Mouse (Mus musculus) midbrain, embryonic 16.5 days (tissue): ENCODE results near the gene St6galnac3. TPM values are rescaled to one million over a fixed set of nuclear protein-coding genes. Genes with fewer than 3 reads are reported as not detected.
A peak's percentile ranks its signal among the peaks of the same experiment; 100 is the strongest.

Experiments used
- ATAC-seq: fragments of 200-750 bp; cut with Nextera tagmentation; 2 replicates; pipeline ENCODE4 v1.8.0; 2017; ENCODE audit warnings: moderate TSS enrichment
- H3K27ac ChIP-seq: fragments of 300-500 bp; sonication (generic); 2 replicates; pipeline ENCODE4 v1.5.1; 2014; ENCODE audit warnings: mild to moderate bottlenecking, low read length, mixed read lengths
- H3K27me3 ChIP-seq: fragments of 300-500 bp; sonication (generic); 2 replicates; pipeline ENCODE4 v1.6.1; 2014; ENCODE audit warnings: low read depth, low read length, mixed read lengths; ENCODE audit not compliant: control insufficient read depth, insufficient read depth
- H3K36me3 ChIP-seq: fragments of 300-500 bp; sonication (generic); 2 replicates; pipeline ENCODE4 v1.6.1; 2014; ENCODE audit warnings: mild to moderate bottlenecking, low read length, moderate library complexity, mixed read lengths; ENCODE audit not compliant: control insufficient read depth, insufficient read depth
- H3K4me1 ChIP-seq: fragments of 300-500 bp; sonication (generic); 2 replicates; pipeline ENCODE4 v1.6.1; 2014; ENCODE audit warnings: mild to moderate bottlenecking, low read length, mixed read lengths; ENCODE audit not compliant: control insufficient read depth, insufficient read depth
- H3K4me2 ChIP-seq: fragments of 300-500 bp; sonication (generic); 2 replicates; pipeline ENCODE4 v1.6.1; 2014; ENCODE audit warnings: mild to moderate bottlenecking, low read length, mixed read lengths
- H3K4me3 ChIP-seq: fragments of 300-500 bp; sonication (generic); 2 replicates; pipeline ENCODE4 v1.5.1; 2014; ENCODE audit warnings: low read depth, mild to moderate bottlenecking, low read length, moderate library complexity, mixed read lengths
- H3K9ac ChIP-seq: fragments of 300-500 bp; sonication (generic); 2 replicates; pipeline ENCODE4 v1.6.1; 2014; ENCODE audit warnings: low read depth, low read length, mixed read lengths
- H3K9me3 ChIP-seq: fragments of 300-500 bp; sonication (generic); replicated peaks from 2 replicates; pipeline ENCODE4 v1.6.1; 2014; ENCODE audit warnings: mild to moderate bottlenecking, low read length, mixed read lengths; ENCODE audit not compliant: control insufficient read depth, poor library complexity, severe bottlenecking
- WGBS: fragments of 180-500 bp; shearing (Covaris S2); extraction: QIAGEN DNeasy Blood & Tissue Kit; methylation state at CpG from one replicate; pipeline ENCODE4 v1.1.7; 2014; 5-methylcytosine and 5-hydroxymethylcytosine counted together
- polyA plus RNA-seq: library from polyadenylated mRNA; unstranded; fragments of >200 nt; fragmentation: Nextera tagmentation; extraction: Ambion mirVana; gene quantifications from 2 replicates; pipeline ENCODE4 v1.2.1, GENCODE M21; 2015

St6galnac3 gene
- polyA plus RNA-seq, 1 experiment from 2014 or later: 19.1 TPM

- no peak overlapping the region for H3K9ac ChIP-seq
- peak; percentile 69 for ATAC-seq
- no peaks in the 10 kb centered on the region for H3K9me3 ChIP-seq
- 39% methylated on average over 15 of the region's 15 CpGs for WGBS
- 0 out of 2 replicates have a peak overlapping the region, but pooled peaks have one; percentile 5 for H3K27ac ChIP-seq
- peaks cover 14% of the 10 kb centered on the region; the same call in 1 of the 2 replicates for H3K4me1 ChIP-seq
- H3K4me3 ChIP-seq: no peak overlapping the region
- no peak overlapping the region for H3K4me2 ChIP-seq
- H3K36me3 ChIP-seq: no peaks in the 10 kb centered on the region
- no peaks in the 10 kb centered on the region for H3K27me3 ChIP-seq
Measured at GRCm38 (mm10) chr3:153659575-153660168, 65.3 kb downstream of the St6galnac3 start.

- peak; percentile 13; the same call in 1 of the 2 replicates for ATAC-seq
- Histone ChIP-seq H3K27me3 (no peaks in the 10 kb centered on the region), H3K36me3 (no peaks in the 10 kb centered on the region), H3K4me1 (peaks cover 15% of the 10 kb centered on the region; the same call in 1 of the 2 replicates), H3K27ac (no peak overlapping the region), H3K4me3 (no peak overlapping the region), H3K4me2 (no peak overlapping the region), H3K9me3 (no peaks in the 10 kb centered on the region), H3K9ac (no peak overlapping the region)
- WGBS: 76% methylated on average over 22 of the region's 22 CpGs
Measured at GRCm38 (mm10) chr3:153658051-153658777, 66.8 kb downstream of the St6galnac3 start.

GRCm38 (mm10) chr3:153655071-153655470 lies 69.9 kb downstream of the St6galnac3 start:
- ATAC-seq: no peak

GRCm38 (mm10) chr3:153652850-153653249 lies 72.1 kb downstream of the St6galnac3 start:
- H3K4me1 ChIP-seq: peaks cover 15% of the 10 kb centered on the region
- no peak overlapping the region for H3K4me2 ChIP-seq
- H3K27me3 ChIP-seq: no peaks in the 10 kb centered on the region
- no peak overlapping the region for H3K4me3 ChIP-seq
- no peak overlapping the region for H3K9ac ChIP-seq
- no peaks in the 10 kb centered on the region for H3K9me3 ChIP-seq
- ATAC-seq: no peak
- H3K36me3 ChIP-seq: no peaks in the 10 kb centered on the region
- 74% methylated on average over 3 of the region's 3 CpGs for WGBS
- H3K27ac ChIP-seq: no peak overlapping the region

More at GRCm38 (mm10) chr3:153655071-153655470, 69.9 kb downstream of the St6galnac3 start:
- H3K4me3 ChIP-seq: no peak overlapping the region
- H3K4me1 ChIP-seq: peaks cover 13% of the 10 kb centered on the region
- WGBS: 20% methylated on average over 9 of the region's 9 CpGs
- H3K27me3 ChIP-seq: no peaks in the 10 kb centered on the region
- no peak overlapping the region for H3K27ac ChIP-seq
- H3K9ac ChIP-seq: no peak overlapping the region; the same call in 1 of the 2 replicates
- no peaks in the 10 kb centered on the region for H3K9me3 ChIP-seq
- H3K36me3 ChIP-seq: no peaks in the 10 kb centered on the region
- H3K4me2 ChIP-seq: no peak overlapping the region

- Histone ChIP-seq H3K9me3 (no peaks in the 10 kb centered on the region), H3K4me2 (no peak overlapping the region), H3K27ac (no peak overlapping the region), H3K9ac (no peak overlapping the region), H3K27me3 (no peaks in the 10 kb centered on the region), H3K36me3 (no peaks in the 10 kb centered on the region), H3K4me1 (peaks cover 15% of the 10 kb centered on the region), H3K4me3 (no peak overlapping the region)
- no peak for ATAC-seq
- 39% methylated on average over 7 of the region's 8 CpGs for WGBS
Measured at GRCm38 (mm10) chr3:153648713-153649112, 76.3 kb downstream of the St6galnac3 start.

- no peaks in the 10 kb centered on the region for H3K9me3 ChIP-seq
- H3K4me1 ChIP-seq: peaks cover 19% of the 10 kb centered on the region
- H3K9ac ChIP-seq: no peak overlapping the region
- ATAC-seq: no peak
- H3K4me2 ChIP-seq: no peak overlapping the region
- no peaks in the 10 kb centered on the region for H3K27me3 ChIP-seq
- H3K4me3 ChIP-seq: no peak overlapping the region
- no peak overlapping the region for H3K27ac ChIP-seq
- 64% methylated on average over 7 of the region's 7 CpGs for WGBS
- H3K36me3 ChIP-seq: no peaks in the 10 kb centered on the region
Measured at GRCm38 (mm10) chr3:153645803-153646202, 79.2 kb downstream of the St6galnac3 start.

- no peak overlapping the region; the same call in 1 of the 2 replicates for H3K4me2 ChIP-seq
- H3K9ac ChIP-seq: no peak overlapping the region
- H3K9me3 ChIP-seq: no peaks in the 10 kb centered on the region
- WGBS: 50% methylated on average over 20 of the region's 20 CpGs
- no peaks in the 10 kb centered on the region for H3K27me3 ChIP-seq
- H3K36me3 ChIP-seq: no peaks in the 10 kb centered on the region
- H3K4me1 ChIP-seq: peaks cover 19% of the 10 kb centered on the region
- no peak for ATAC-seq
- no peak overlapping the region for H3K4me3 ChIP-seq
- peak overlapping the region; percentile 23 for H3K27ac ChIP-seq
Measured at GRCm38 (mm10) chr3:153643822-153644519, 81.0 kb downstream of the St6galnac3 start.

GRCm38 (mm10) chr3:153642826-153643225 lies 82.1 kb downstream of the St6galnac3 start:
- WGBS: 91% methylated on average over 14 of the region's 14 CpGs
- Histone ChIP-seq H3K27me3 (no peaks in the 10 kb centered on the region), H3K27ac (no peak overlapping the region), H3K36me3 (no peaks in the 10 kb centered on the region), H3K4me2 (no peak overlapping the region), H3K9me3 (no peaks in the 10 kb centered on the region), H3K4me1 (peaks cover 13% of the 10 kb centered on the region), H3K9ac (no peak overlapping the region), H3K4me3 (no peak overlapping the region)
- no peak for ATAC-seq

GRCm38 (mm10) chr3:153641805-153642204 lies 83.2 kb downstream of the St6galnac3 start:
- Histone ChIP-seq H3K9ac (no peak overlapping the region), H3K4me3 (no peak overlapping the region), H3K27ac (no peak overlapping the region), H3K9me3 (no peaks in the 10 kb centered on the region), H3K4me1 (peaks cover 13% of the 10 kb centered on the region), H3K36me3 (no peaks in the 10 kb centered on the region), H3K4me2 (no peak overlapping the region), H3K27me3 (no peaks in the 10 kb centered on the region)
- WGBS: 40% methylated on average over 5 of the region's 5 CpGs
- no peak for ATAC-seq
